9 mouse cellular contexts compared by ENCODE assay signal in the genomic region with DNA sequence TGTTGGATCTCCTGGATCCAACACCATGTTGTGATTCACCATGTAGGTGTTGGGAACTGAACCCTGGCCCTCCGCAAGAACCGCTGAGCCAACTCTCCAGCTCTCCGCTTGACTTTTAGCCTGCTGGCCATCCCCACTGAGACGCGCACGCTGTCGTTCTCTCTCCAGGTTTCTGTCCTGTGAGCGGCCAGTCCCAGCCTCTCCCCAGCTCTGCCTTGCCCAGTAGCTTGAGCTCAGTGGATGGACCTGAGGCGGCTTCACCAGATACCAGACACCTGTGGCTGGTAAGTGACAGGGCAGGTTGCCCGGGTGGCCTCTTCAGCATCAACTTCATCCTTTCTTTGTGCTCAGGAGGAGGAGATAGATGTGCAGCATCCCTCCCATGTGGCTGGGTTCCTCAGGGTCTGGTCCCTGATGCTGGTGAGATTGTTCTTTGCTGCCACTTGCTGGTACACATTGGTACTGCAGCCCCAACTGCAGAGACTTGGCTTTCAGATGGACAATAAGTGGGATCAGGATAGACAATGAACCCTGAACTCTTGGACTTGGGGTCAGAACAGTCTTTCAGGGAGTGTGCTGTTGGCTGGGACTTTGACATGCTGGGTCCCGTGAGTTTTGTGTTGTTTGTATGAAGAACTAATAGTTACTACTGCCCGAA. TPM values are rescaled to one million over a fixed set of nuclear protein-coding genes. Genes with fewer than 3 reads are reported as not detected.
DNase-seq lines count a peak whose midpoint lies in the region; ATAC-seq and TF ChIP-seq lines count a peak whose summit lies in the region.
"Had no signal": no experiment of that assay in that cellular context is flagged by ENCODE, and none has a peak within 500 bp of the region (broad histone marks: within the 10 kb centered on the region; RNA-seq: fewer than 3 reads in every experiment).

No protein-coding gene starts in this region.

- H3K27ac ChIP-seq in forebrain, embryonic 11.5 days (ENCODE audit: low read depth, low read length) = no peak overlapping the region
- H3K27ac ChIP-seq in hindbrain, embryonic 11.5 days (ENCODE audit: low read depth, low read length) = no peak overlapping the region
- H3K27ac ChIP-seq: limb, embryonic 15.5 days had no signal

- peaks cover 53% of the 10 kb centered on the region for H3K27me3 ChIP-seq in G1E (ENCODE audit: insufficient read depth, low read length)
- no peaks in the 10 kb centered on the region for H3K27me3 ChIP-seq in forebrain, embryonic 11.5 days (ENCODE audit: control insufficient read depth, insufficient read depth, low read length)
- no peaks in the 10 kb centered on the region for H3K27me3 ChIP-seq in hindbrain, embryonic 11.5 days (ENCODE audit: control insufficient read depth, insufficient read depth, low read length)
- H3K27me3 ChIP-seq: limb, embryonic 15.5 days had no signal

- peak; percentile 60 for DNase-seq in G1E (ENCODE audit: low spot score)
- DNase-seq in c-Kit-positive CD71-positive TER-119-negative erythroid progenitor cells, embryonic 14.5 days (ENCODE audit: low read depth) = peak; percentile 71
- peak; percentile 90 for DNase-seq in forebrain, embryonic 11.5 days (ENCODE audit: low spot score)
- DNase-seq in hindbrain, embryonic 11.5 days (ENCODE audit: low spot score) = peak; percentile 91
- peak; percentile 80 for DNase-seq in layer of hippocampus, adult 9-10 months (ENCODE audit: low spot score)
- DNase-seq in lung, postnatal 10 days = peak; percentile 82
- DNase-seq in retina, embryonic 14.5 days (ENCODE audit: low spot score) = peak; percentile 95
- DNase-seq in thymus, postnatal 36 days = peak; percentile 57 to 75

- H3K9ac ChIP-seq in forebrain, embryonic 11.5 days (ENCODE audit: low read length) = no peak overlapping the region
- H3K9ac ChIP-seq in hindbrain, embryonic 11.5 days (ENCODE audit: low read depth, low read length) = no peak overlapping the region
- H3K9ac ChIP-seq: limb, embryonic 15.5 days had no signal

- ATAC-seq in G1E (ENCODE audit: extremely low read depth, insufficient number of reproducible peaks, low FRiP score, poor library complexity, severe bottlenecking) = no peak
- ATAC-seq in forebrain, embryonic 11.5 days (replicated peaks; ENCODE audit: low FRiP score) = peak; percentile 65
- peak; percentile 43; the same call in 1 of the 2 replicates for ATAC-seq in hindbrain, embryonic 11.5 days (ENCODE audit: low FRiP score)

- 40% methylated on average over 12 of the region's 12 CpGs for WGBS in forebrain, embryonic 11.5 days
- 48% methylated on average over 12 of the region's 12 CpGs for WGBS in hindbrain, embryonic 11.5 days

- no peak overlapping the region for H3K4me3 ChIP-seq in G1E (ENCODE audit: low read depth, low read length)
- no peak overlapping the region for H3K4me3 ChIP-seq in forebrain, embryonic 11.5 days (ENCODE audit: low read depth, low read length)
- H3K4me3 ChIP-seq in hindbrain, embryonic 11.5 days (ENCODE audit: low read depth, low read length) = no peak overlapping the region
- H3K4me3 ChIP-seq: limb, embryonic 15.5 days had no signal

- no peaks in the 10 kb centered on the region for H3K36me3 ChIP-seq in G1E (replicated peaks)
- H3K36me3 ChIP-seq in forebrain, embryonic 11.5 days (ENCODE audit: control insufficient read depth, insufficient read depth, low read length) = no peaks in the 10 kb centered on the region; the same call in 1 of the 2 replicates
- H3K36me3 ChIP-seq in hindbrain, embryonic 11.5 days (ENCODE audit: control insufficient read depth, insufficient read depth, low read length) = peaks cover 2% of the 10 kb centered on the region; the same call in 1 of the 2 replicates
- H3K36me3 ChIP-seq: limb, embryonic 15.5 days had no signal

- H3K4me1 ChIP-seq in G1E (ENCODE audit: insufficient read depth, low read depth, low read length) = no peaks in the 10 kb centered on the region
- H3K4me1 ChIP-seq in forebrain, embryonic 11.5 days (replicated peaks; ENCODE audit: control insufficient read depth, insufficient read depth, low read length) = no peaks in the 10 kb centered on the region
- no peaks in the 10 kb centered on the region for H3K4me1 ChIP-seq in hindbrain, embryonic 11.5 days (replicated peaks; ENCODE audit: control insufficient read depth, insufficient read depth, low read length)
- H3K4me1 ChIP-seq: limb, embryonic 15.5 days had no signal

- H3K4me2 ChIP-seq in forebrain, embryonic 11.5 days (ENCODE audit: low read depth, low read length, severe bottlenecking) = no peak overlapping the region
- H3K4me2 ChIP-seq in hindbrain, embryonic 11.5 days (replicated peaks; ENCODE audit: low read depth, low read length) = no peak overlapping the region
- H3K4me2 ChIP-seq: limb, embryonic 15.5 days had no signal

- no peaks in the 10 kb centered on the region for H3K9me3 ChIP-seq in G1E (replicated peaks)
- H3K9me3 ChIP-seq in forebrain, embryonic 11.5 days (ENCODE audit: control insufficient read depth, low read length) = no peaks in the 10 kb centered on the region
- H3K9me3 ChIP-seq in hindbrain, embryonic 11.5 days (ENCODE audit: control insufficient read depth, low read length) = no peaks in the 10 kb centered on the region
- H3K9me3 ChIP-seq: limb, embryonic 15.5 days had no signal

- TF ChIP-seq CTCF in G1E (IDR thresholded peaks at IDR 0.05; ENCODE audit: low read depth, low read length) = peak; percentile 41; the same call in 1 of the 2 replicates

RNA-seq across cellular contexts. Expression of a gene that starts 12.3 kb away (rescaled TPM):
- total RNA-seq in G1E (2014; fragmentation: Nextera tagmentation) (123 and 130 TPM in 2 replicates), G1E (2017) (125 and 133 TPM in 2 replicates)
- 84.3 and 91.6 TPM in 2 replicates for polyA plus RNA-seq in G1E (2012)
- 166 and 186 TPM in 2 replicates for polyA plus RNA-seq in forebrain, embryonic 11.5 days (2014; fragmentation: Nextera tagmentation; extraction: Ambion mirVana)
- 179 and 181 TPM in 2 replicates for polyA plus RNA-seq in hindbrain, embryonic 11.5 days (2014; fragmentation: Nextera tagmentation; extraction: Ambion mirVana)

RNA-seq across cellular contexts. Expression of a gene that starts 28.7 kb away (rescaled TPM):
- total RNA-seq in G1E (2014; fragmentation: Nextera tagmentation) (not detected in 2 replicates), G1E (2017) (0.23 and 0.33 TPM in 2 replicates)
- polyA plus RNA-seq in G1E (2012) = 0.04 and 0.12 TPM in 2 replicates
- polyA plus RNA-seq in forebrain, embryonic 11.5 days (2014; fragmentation: Nextera tagmentation; extraction: Ambion mirVana) = 12.4 and 13.4 TPM in 2 replicates
- 13.1 and 13.2 TPM in 2 replicates for polyA plus RNA-seq in hindbrain, embryonic 11.5 days (2014; fragmentation: Nextera tagmentation; extraction: Ambion mirVana)

RNA-seq across cellular contexts. Expression of a gene that starts 42.8 kb away (rescaled TPM):
- 21.2 and 30.3 TPM in 2 replicates for total RNA-seq in G1E (2014; fragmentation: Nextera tagmentation)
- total RNA-seq in G1E (2017) = 26.2 and 26.3 TPM in 2 replicates
- polyA plus RNA-seq in G1E (2012) = 48.7 and 50.9 TPM in 2 replicates
- polyA plus RNA-seq in forebrain, embryonic 11.5 days (2014; fragmentation: Nextera tagmentation; extraction: Ambion mirVana) = 46.5 and 48.6 TPM in 2 replicates
- polyA plus RNA-seq in hindbrain, embryonic 11.5 days (2014; fragmentation: Nextera tagmentation; extraction: Ambion mirVana) = 26.9 and 35.4 TPM in 2 replicates

RNA-seq across cellular contexts. Expression of a gene that starts 45.7 kb away (rescaled TPM):
- not detected in 2 replicates for total RNA-seq in G1E (2014; fragmentation: Nextera tagmentation)
- total RNA-seq in G1E (2017) = 0.12 and 0.27 TPM in 2 replicates
- polyA plus RNA-seq in G1E (2012) = 0.01 and 0.02 TPM in 2 replicates
- polyA plus RNA-seq in forebrain, embryonic 11.5 days (2014; fragmentation: Nextera tagmentation; extraction: Ambion mirVana) = 0.16 and 0.31 TPM in 2 replicates
- polyA plus RNA-seq in hindbrain, embryonic 11.5 days (2014; fragmentation: Nextera tagmentation; extraction: Ambion mirVana) = 0.11 and 0.49 TPM in 2 replicates

RNA-seq across cellular contexts. Expression of a gene that starts 50.0 kb away (rescaled TPM):
- not detected in 2 replicates for total RNA-seq in G1E (2014; fragmentation: Nextera tagmentation)
- total RNA-seq in G1E (2017) = 0.41 and 0.71 TPM in 2 replicates
- 0.14 and 0.22 TPM in 2 replicates for polyA plus RNA-seq in G1E (2012)
- polyA plus RNA-seq in forebrain, embryonic 11.5 days (2014; fragmentation: Nextera tagmentation; extraction: Ambion mirVana) = 556 and 641 TPM in 2 replicates
- 950 and 1,011 TPM in 2 replicates for polyA plus RNA-seq in hindbrain, embryonic 11.5 days (2014; fragmentation: Nextera tagmentation; extraction: Ambion mirVana)

Comparison
In these comparisons a context has a peak if more than half of its experiments do, and no peak if none do; other contexts are left out.
1. RNA of a gene that starts 28.7 kb away (polyA plus RNA-seq): 12.4 to 13.4 TPM in forebrain, embryonic 11.5 days and 13.1 to 13.2 TPM in hindbrain, embryonic 11.5 days; 0.04 to 0.12 TPM in G1E; every median in the first group is over 10 times any median in the second.
2. Peak in every context shown above with its lines, with median percentiles within 50 percentile points of each other: DNase-seq.